Mouse (Mus musculus) left cerebral cortex, postnatal 10 days (tissue): ENCODE measurements at regions not wholly inside any gene's neighbourhood (a gene's known extent, or its start where the extent isn't known, plus 50 kb on each side); places are given as distances from the start of the nearest gene placed in this dataset.

Source experiments
- DNase-seq, 2 experiments: peaks; one replicate each; pipeline ENCODE4 v3.0.0; 2021 to 2022; ENCODE audit warnings: low spot score in 2 of 2, mixed read lengths in 1 of 2; ENCODE audit errors: extremely low spot score in 1 of 2
- intact Hi-C: fragments of 180-260 bp; cut with DNase I; formaldehyde crosslinking; loops from one replicate; pipeline ENCODE4 v1.15.1; 2025

DNA sequence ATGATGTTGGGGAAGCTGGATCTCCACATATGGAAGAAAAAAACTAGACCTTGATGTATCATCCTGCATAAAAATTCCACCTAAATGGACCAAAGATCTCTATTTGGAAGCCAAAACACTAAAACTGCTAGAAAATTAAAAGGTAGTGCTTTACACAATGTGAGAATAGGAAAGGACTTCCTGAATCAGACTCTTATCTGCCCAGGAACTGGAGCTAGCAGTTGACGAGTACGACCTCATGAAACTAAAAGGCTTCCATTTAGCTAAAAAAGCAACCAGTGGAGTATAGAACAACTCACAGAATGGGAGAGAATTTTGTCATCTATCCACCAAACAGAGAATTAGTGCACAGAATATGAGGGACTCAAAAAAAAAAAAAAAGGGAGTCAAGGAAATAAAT is 191.6 kb upstream of the Itga4 start:
- no peak for DNase-seq
- intact Hi-C loops: no loop called here

DNA sequence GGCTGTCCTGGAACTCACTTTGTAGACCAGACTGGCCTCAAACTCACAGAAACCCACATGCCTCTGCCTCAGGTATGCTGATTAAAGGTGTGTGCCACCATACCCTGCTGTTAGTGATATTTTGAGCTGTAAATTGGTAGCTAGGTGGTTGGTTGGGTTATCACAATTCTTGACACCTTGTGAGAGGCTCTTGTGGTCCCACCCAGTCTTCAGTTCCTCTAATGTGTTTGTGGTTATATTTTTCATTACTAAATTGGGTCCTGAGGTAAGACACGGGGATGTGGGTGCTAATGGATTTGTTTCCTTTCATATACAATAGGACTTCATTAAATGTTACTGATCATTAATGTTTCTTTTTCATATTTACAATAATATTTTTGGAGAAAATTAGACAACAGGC is 189.9 kb upstream of the Itga4 start:
- DNase-seq: no peak
- intact Hi-C loops: no loop called here

- DNase-seq: no peak
- intact Hi-C loops: no loop called here
Measured at GRCm38 (mm10) chr2:79076115-79076514, 179.1 kb upstream of the Itga4 start.

DNA sequence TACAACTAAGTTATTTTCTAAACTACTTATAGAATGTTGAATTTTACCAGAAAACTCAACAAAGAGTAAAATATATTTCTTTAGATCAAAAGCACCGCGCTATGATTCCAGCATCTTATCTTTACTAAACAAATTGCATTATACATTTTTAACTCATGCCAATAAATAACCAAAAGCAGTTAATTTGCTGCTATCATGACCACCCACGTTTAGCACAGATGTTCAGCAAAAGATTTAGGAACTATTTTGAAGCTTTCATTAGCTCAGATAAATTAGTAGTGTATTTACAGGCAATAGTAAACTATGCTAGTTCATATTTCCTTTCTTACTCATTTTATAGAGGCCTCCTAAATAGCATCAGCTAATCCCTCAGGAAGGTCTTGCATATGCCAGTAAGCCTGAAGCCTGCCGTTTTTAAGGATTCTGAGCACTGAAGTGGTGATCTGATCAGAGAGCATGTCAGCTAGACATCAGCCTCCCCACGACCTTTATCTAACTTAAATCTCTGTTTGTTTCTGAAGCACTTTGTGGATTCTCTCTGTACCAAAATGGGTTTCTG is 176.3 kb upstream of the Itga4 start:
- intact Hi-C loops: no loop called here
- DNase-seq: no peak

DNA sequence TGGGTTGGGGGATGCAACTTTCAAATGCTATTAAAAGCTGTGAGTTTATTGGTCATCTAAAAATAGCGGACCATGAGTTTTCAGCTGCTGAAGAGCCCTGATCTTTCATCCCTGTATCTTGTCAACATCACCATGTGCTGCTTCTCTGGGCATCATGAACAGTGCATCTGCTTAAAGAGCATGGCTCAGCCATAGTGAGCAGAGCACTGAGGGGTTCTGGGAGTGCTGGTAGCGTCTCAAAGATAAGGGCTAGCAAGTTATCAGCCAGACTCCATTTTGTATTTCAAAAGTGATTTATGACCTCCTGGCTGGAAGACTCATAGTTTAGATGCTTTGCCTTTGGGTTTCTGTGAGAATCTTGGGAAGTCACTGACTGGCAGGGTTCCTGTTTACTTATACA is 173.5 kb upstream of the Itga4 start:
- DNase-seq: no peak
- intact Hi-C loops: no loop called here

DNA sequence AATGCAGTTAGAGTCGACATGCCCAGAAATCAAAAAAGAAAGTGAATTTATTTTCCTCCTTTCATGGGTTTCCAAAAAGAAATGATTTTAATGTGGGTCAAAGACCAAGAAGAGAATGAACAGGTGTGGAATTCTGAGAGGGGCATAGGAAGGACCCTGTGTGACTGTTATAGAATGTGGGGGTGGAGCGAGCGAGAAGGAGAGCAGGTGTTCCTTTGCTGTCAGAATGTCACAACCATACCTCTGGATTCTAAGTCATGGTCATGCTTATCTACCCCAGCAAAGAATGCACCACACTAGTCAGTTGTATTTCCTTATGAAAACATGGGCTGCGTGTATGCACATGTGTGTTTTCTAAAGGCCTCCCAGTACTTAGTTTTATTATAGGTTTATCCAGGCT is 168.9 kb upstream of the Itga4 start:
- no peak for DNase-seq
- intact Hi-C loops: no loop called here

DNA sequence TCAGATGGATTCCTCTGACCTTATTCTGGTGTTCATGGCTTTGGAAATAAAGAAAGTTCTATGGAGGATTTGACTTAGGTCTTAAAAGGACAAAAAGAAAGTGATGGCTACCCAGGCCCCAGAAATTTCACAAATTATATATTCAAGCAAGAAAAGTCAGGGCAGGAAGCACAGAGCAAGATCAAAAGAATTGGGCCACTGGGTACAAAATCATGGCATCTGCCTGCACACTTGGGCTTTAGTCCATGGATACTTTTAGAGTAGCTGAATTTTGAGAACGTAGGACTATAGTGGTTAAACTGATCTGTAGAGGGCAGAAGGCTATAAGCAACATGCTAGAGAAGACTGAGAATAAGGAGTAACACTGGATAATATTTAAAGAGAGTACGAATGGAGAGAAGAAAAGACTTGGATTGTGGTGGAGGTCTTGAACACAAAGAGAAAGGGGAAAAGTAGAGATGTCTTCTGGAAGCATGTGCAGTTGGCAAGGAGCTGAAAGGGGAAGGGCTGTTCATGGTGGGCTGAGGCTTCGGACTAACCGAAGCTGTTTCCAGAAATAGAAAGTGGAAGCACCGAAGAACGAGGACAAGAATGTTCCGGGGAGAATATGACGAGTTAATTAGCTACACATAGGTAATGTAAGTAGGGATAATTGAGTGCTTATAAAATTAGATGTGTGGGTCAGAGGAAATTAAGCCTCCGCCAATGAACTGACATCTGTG is 168.2 kb upstream of the Itga4 start:
- DNase-seq: no peak

DNA sequence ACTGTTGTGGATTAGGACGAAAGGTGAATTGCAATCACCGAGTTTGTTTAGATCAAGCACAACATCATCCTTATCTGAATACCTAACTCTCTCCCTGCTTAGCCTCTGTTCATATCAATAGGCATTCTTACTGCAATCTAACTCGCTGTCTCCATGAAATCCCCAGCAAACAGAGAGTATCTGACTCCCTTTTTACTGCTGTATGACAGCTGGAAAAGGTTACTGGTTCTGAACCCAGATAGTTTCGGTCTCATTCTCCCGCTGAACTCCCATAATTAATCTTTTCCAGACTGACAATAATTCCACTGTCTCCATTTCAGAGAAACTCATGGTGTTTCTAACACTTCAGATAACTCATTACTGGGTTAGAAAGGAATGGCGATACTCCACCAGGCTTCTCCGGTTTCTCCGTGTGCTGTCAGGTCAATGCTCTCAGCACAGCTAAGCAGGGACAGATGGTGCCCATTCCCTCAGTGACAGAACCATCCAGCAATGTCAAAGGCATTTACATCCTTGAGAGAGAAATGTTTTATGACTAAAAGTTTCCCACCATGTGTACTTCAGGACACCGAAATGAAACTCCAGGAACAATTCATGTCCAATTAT is 167.5 kb upstream of the Itga4 start:
- no peak for DNase-seq
- intact Hi-C loops: no loop called here

More for the DNA sequence above, 168.2 kb upstream of the Itga4 start:
- intact Hi-C loops: no loop called here

DNA sequence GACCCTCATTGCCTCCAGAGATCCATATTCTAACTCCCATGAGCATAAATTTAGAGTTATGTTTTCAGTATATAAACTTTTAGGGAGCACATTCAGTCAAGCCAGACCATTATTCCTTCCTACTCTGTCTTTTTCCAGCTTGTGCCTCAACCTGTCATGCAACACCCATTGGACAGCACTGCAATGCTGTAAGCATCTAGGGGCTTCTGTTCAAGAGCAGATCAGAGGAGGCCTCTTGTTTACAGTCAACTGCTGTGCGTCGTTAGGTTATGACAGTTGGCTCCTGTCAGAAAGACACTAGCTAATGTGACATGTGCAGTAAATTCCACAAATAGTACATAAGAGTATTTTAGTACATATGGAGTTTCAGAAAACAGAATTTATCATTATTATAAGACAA is 165.0 kb upstream of the Itga4 start:
- intact Hi-C loops: no loop called here
- DNase-seq: no peak

- DNase-seq: no peak
Measured at GRCm38 (mm10) chr2:79094298-79094697, 160.9 kb upstream of the Itga4 start.

GRCm38 (mm10) chr2:79096532-79097251 is 158.5 kb upstream of the Itga4 start:
- intact Hi-C loops: no loop called here
- no peak for DNase-seq

More at GRCm38 (mm10) chr2:79094298-79094697, 160.9 kb upstream of the Itga4 start:
- intact Hi-C loops: no loop called here

GRCm38 (mm10) chr2:79099601-79100000 is 155.6 kb upstream of the Itga4 start:
- intact Hi-C loops: no loop called here
- no peak for DNase-seq

GRCm38 (mm10) chr2:79111673-79112072 is 143.6 kb upstream of the Itga4 start:
- intact Hi-C loops: no loop called here
- DNase-seq: no peak

DNA sequence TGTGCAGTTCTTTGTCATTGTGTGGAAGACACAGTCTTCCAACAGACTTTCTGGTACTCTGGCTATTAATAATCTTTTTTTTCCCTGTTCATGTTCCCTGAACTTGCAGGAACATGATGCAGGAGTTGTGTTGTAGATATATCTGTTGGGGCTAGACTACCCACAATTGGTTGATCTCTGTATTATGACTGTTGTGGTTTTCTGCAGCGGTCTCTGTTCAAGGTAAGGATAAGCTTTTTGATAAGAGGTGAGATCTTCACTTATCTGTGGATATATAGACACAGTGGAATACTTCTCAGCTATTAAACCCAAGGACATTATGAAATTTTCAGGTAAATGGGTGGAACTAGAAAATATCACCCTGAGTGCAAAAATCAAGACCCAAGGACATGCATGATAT is 143.2 kb upstream of the Itga4 start:
- intact Hi-C loops: no loop called here
- no peak for DNase-seq

- intact Hi-C loops: no loop called here
- no peak for DNase-seq
Measured at GRCm38 (mm10) chr2:79120610-79121345, 134.4 kb upstream of the Itga4 start.

GRCm38 (mm10) chr2:79122530-79122929 is 132.7 kb upstream of the Itga4 start:
- intact Hi-C loops: no loop called here

GRCm38 (mm10) chr2:79124272-79124976 is 130.8 kb upstream of the Itga4 start:
- DNase-seq: no peak
- intact Hi-C loops: no loop called here

More at GRCm38 (mm10) chr2:79122530-79122929, 132.7 kb upstream of the Itga4 start:
- DNase-seq: no peak

GRCm38 (mm10) chr2:79126170-79126879 is 128.9 kb upstream of the Itga4 start:
- DNase-seq: no peak
- intact Hi-C loops: no loop called here
